In the genomic region with DNA sequence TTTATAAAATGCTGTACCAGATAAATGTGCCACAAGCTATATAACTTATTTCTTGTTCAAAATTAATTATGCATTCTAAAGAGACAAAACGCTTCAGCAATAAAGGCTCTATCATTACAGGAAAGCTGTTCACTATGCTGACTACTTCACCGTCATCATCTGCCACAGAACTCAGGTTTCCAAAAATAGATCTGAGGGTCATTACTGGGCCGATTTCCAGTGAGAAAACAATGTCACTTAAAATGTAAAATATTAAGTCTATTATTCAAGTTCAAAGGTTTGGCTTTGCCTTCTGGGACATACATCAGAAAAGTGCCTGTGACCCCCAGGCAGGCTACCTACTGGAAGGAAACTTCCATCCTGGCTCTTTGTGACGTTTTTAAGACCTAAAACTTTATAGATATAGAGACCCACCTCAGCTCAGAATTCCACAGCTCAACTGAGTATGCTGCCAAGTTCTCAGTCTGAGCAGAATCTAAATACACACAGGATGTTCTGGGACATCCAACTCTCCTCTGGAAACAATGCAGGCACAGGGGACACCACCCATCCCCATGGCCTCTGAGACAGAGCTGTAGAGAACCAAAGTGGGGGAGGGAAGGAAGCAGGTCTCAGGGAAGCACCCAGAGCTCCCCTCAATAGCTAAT, we compare ENCODE assay signal across 14 mouse cellular contexts. TPM values are rescaled to one million over a fixed set of nuclear protein-coding genes. Genes with fewer than 3 reads are reported as not detected.
DNase-seq lines count a peak whose midpoint lies in the region; ATAC-seq and TF ChIP-seq lines count a peak whose summit lies in the region.
"Had no signal": no experiment of that assay in that cellular context is flagged by ENCODE, and none has a peak within 500 bp of the region (broad histone marks: within the 10 kb centered on the region; RNA-seq: fewer than 3 reads in every experiment).

No protein-coding gene starts in this region.

- no peaks in the 10 kb centered on the region for H3K27me3 ChIP-seq in hindbrain, embryonic 16.5 days (replicated peaks; ENCODE audit: control insufficient read depth, insufficient read depth, low read length)
- H3K27me3 ChIP-seq in hindbrain, embryonic 11.5 days (ENCODE audit: control insufficient read depth, insufficient read depth, low read length) = no peaks in the 10 kb centered on the region; the same call in 1 of the 2 replicates
- H3K27me3 ChIP-seq in heart, postnatal 0 days (ENCODE audit: control insufficient read depth, insufficient read depth, low read length) = no peaks in the 10 kb centered on the region
- H3K27me3 ChIP-seq in kidney, postnatal 0 days (ENCODE audit: insufficient read depth, low read length) = no peaks in the 10 kb centered on the region
- no peaks in the 10 kb centered on the region for H3K27me3 ChIP-seq in stomach, embryonic 14.5 days (ENCODE audit: control insufficient read depth, insufficient read depth, low read length)
- no peaks in the 10 kb centered on the region for H3K27me3 ChIP-seq in liver, postnatal 0 days (ENCODE audit: insufficient read depth, low read length)
- H3K27me3 ChIP-seq: CH12.LX; forebrain, embryonic 13.5 days had no signal

- H3K9me3 ChIP-seq in hindbrain, embryonic 16.5 days (ENCODE audit: control insufficient read depth, low read length) = no peaks in the 10 kb centered on the region
- H3K9me3 ChIP-seq in hindbrain, embryonic 11.5 days (ENCODE audit: control insufficient read depth, low read length) = no peaks in the 10 kb centered on the region
- H3K9me3 ChIP-seq in heart, postnatal 0 days (replicated peaks; ENCODE audit: control insufficient read depth, low read length) = no peaks in the 10 kb centered on the region
- H3K9me3 ChIP-seq in kidney, postnatal 0 days (replicated peaks; ENCODE audit: low read length) = no peaks in the 10 kb centered on the region
- no peaks in the 10 kb centered on the region for H3K9me3 ChIP-seq in stomach, embryonic 14.5 days (ENCODE audit: control insufficient read depth, low read depth, low read length)
- no peaks in the 10 kb centered on the region for H3K9me3 ChIP-seq in liver, postnatal 0 days (ENCODE audit: low read length)
- H3K9me3 ChIP-seq: forebrain, embryonic 13.5 days had no signal

- no peak for DNase-seq in hindbrain, embryonic 11.5 days (ENCODE audit: low spot score)
- DNase-seq in heart, postnatal 0 days (ENCODE audit: low spot score) = peak; percentile 84
- peak; percentile 80 for DNase-seq in kidney, postnatal 0 days (ENCODE audit: low spot score)
- DNase-seq in right cerebral cortex, adult 2 months (ENCODE audit: low spot score in 2 of 2) = no peak
- no peak for DNase-seq in yolk sac, embryonic 10.5 days (ENCODE audit: low spot score)
- DNase-seq in liver, postnatal 0 days = no peak
- DNase-seq: cerebellum, postnatal 36 days; liver; thymus, postnatal 4 days had no signal

- no peak overlapping the region for H3K4me2 ChIP-seq in hindbrain, embryonic 16.5 days (ENCODE audit: low read length)
- H3K4me2 ChIP-seq in hindbrain, embryonic 11.5 days (replicated peaks; ENCODE audit: low read depth, low read length) = no peak overlapping the region
- peak overlapping the region; percentile 36 for H3K4me2 ChIP-seq in heart, postnatal 0 days (ENCODE audit: low read depth, low read length)
- H3K4me2 ChIP-seq in kidney, postnatal 0 days (ENCODE audit: low read length) = no peak overlapping the region
- H3K4me2 ChIP-seq in stomach, embryonic 14.5 days (replicated peaks; ENCODE audit: low read depth, low read length) = no peak overlapping the region
- H3K4me2 ChIP-seq in liver, postnatal 0 days (ENCODE audit: low read depth, low read length) = no peak overlapping the region
- H3K4me2 ChIP-seq: forebrain, embryonic 13.5 days had no signal

- H3K4me1 ChIP-seq in hindbrain, embryonic 16.5 days (ENCODE audit: control insufficient read depth, insufficient read depth, low read depth, low read length) = peaks cover 19% of the 10 kb centered on the region
- H3K4me1 ChIP-seq in hindbrain, embryonic 11.5 days (replicated peaks; ENCODE audit: control insufficient read depth, insufficient read depth, low read length) = no peaks in the 10 kb centered on the region
- peaks cover 27% of the 10 kb centered on the region for H3K4me1 ChIP-seq in heart, postnatal 0 days (ENCODE audit: control insufficient read depth, insufficient read depth)
- no peaks in the 10 kb centered on the region for H3K4me1 ChIP-seq in kidney, postnatal 0 days (replicated peaks; ENCODE audit: insufficient read depth, low read length)
- peaks cover 18% of the 10 kb centered on the region for H3K4me1 ChIP-seq in stomach, embryonic 14.5 days (ENCODE audit: control insufficient read depth, insufficient read depth, low read length)
- no peaks in the 10 kb centered on the region for H3K4me1 ChIP-seq in liver, postnatal 0 days (ENCODE audit: insufficient read depth)

- 34% methylated on average over 4 of the region's 4 CpGs for WGBS in hindbrain, embryonic 16.5 days
- 74% methylated on average over 4 of the region's 4 CpGs for WGBS in hindbrain, embryonic 11.5 days
- WGBS in heart, postnatal 0 days = 5% methylated on average over 4 of the region's 4 CpGs
- WGBS in kidney, postnatal 0 days = 15% methylated on average over 4 of the region's 4 CpGs
- 27% methylated on average over 4 of the region's 4 CpGs for WGBS in stomach, embryonic 14.5 days
- 41% methylated on average over 4 of the region's 4 CpGs for WGBS in liver, postnatal 0 days (ENCODE audit: insufficient replicate concordance)

- no peaks in the 10 kb centered on the region for H3K36me3 ChIP-seq in hindbrain, embryonic 16.5 days (ENCODE audit: control insufficient read depth, insufficient read depth, low read length)
- no peaks in the 10 kb centered on the region for H3K36me3 ChIP-seq in hindbrain, embryonic 11.5 days (ENCODE audit: control insufficient read depth, insufficient read depth, low read length)
- no peaks in the 10 kb centered on the region for H3K36me3 ChIP-seq in heart, postnatal 0 days (replicated peaks; ENCODE audit: control insufficient read depth, insufficient read depth, low read length)
- H3K36me3 ChIP-seq in kidney, postnatal 0 days (ENCODE audit: insufficient read depth, low read length) = no peaks in the 10 kb centered on the region
- no peaks in the 10 kb centered on the region for H3K36me3 ChIP-seq in stomach, embryonic 14.5 days (ENCODE audit: control insufficient read depth, insufficient read depth, low read length)
- no peaks in the 10 kb centered on the region for H3K36me3 ChIP-seq in liver, postnatal 0 days (replicated peaks; ENCODE audit: insufficient read depth, low read length)

- no peak for TF ChIP-seq CTCF in heart, postnatal 0 days (IDR thresholded peaks at IDR 0.05; ENCODE audit: low read depth)
- no peak for TF ChIP-seq CTCF in kidney, postnatal 0 days (IDR thresholded peaks at IDR 0.05; ENCODE audit: low read depth)
- TF ChIP-seq CTCF in liver, postnatal 0 days (IDR thresholded peaks at IDR 0.05; ENCODE audit: low read depth) = no peak

- TF ChIP-seq EP300 in heart, postnatal 0 days (IDR thresholded peaks at IDR 0.05; ENCODE audit: low read depth) = no peak
- TF ChIP-seq EP300 in liver, postnatal 0 days (IDR thresholded peaks at IDR 0.05; ENCODE audit: low read depth) = no peak

- no peak overlapping the region for H3K9ac ChIP-seq in hindbrain, embryonic 16.5 days (ENCODE audit: low read depth, low read length)
- H3K9ac ChIP-seq in hindbrain, embryonic 11.5 days (ENCODE audit: low read depth, low read length) = no peak overlapping the region
- peak overlapping the region; percentile 17; the same call in 1 of the 2 replicates for H3K9ac ChIP-seq in heart, postnatal 0 days (replicated peaks; ENCODE audit: low read depth, low read length)
- H3K9ac ChIP-seq in kidney, postnatal 0 days (ENCODE audit: low read depth, low read length) = no peak overlapping the region
- no peak overlapping the region for H3K9ac ChIP-seq in stomach, embryonic 14.5 days (replicated peaks; ENCODE audit: low read depth, low read length)
- H3K9ac ChIP-seq in liver, postnatal 0 days (replicated peaks) = no peak overlapping the region
- H3K9ac ChIP-seq: forebrain, embryonic 13.5 days had no signal

- 0 out of 2 replicates have a peak, but pooled peaks have one; percentile 29 for ATAC-seq in hindbrain, embryonic 16.5 days
- no peak for ATAC-seq in hindbrain, embryonic 11.5 days (ENCODE audit: low FRiP score)
- ATAC-seq in heart, postnatal 0 days (ENCODE audit: insufficient read depth, low read depth) = peak; percentile 93
- no peak for ATAC-seq in kidney, postnatal 0 days (replicated peaks; ENCODE audit: low FRiP score, low read depth)
- ATAC-seq in stomach, embryonic 14.5 days (ENCODE audit: insufficient number of reproducible peaks, insufficient read depth, low FRiP score, low read depth) = no peak
- ATAC-seq in liver, postnatal 0 days = no peak
- ATAC-seq: activated CD4-positive, CD25-positive, alpha-beta regulatory T cell, adult 4 months; forebrain, embryonic 13.5 days had no signal

- H3K27ac ChIP-seq in hindbrain, embryonic 16.5 days (ENCODE audit: low read depth, low read length) = no peak overlapping the region
- no peak overlapping the region for H3K27ac ChIP-seq in hindbrain, embryonic 11.5 days (ENCODE audit: low read depth, low read length)
- peak overlapping the region; percentile 95 for H3K27ac ChIP-seq in heart, postnatal 0 days (ENCODE audit: low read depth)
- peak overlapping the region; percentile 73 for H3K27ac ChIP-seq in kidney, postnatal 0 days
- H3K27ac ChIP-seq in stomach, embryonic 14.5 days (ENCODE audit: low read length) = 0 out of 2 replicates have a peak overlapping the region, but pooled peaks have one; percentile 30
- no peak overlapping the region for H3K27ac ChIP-seq in liver, postnatal 0 days (ENCODE audit: low read depth)

- no peak overlapping the region for H3K4me3 ChIP-seq in hindbrain, embryonic 16.5 days (ENCODE audit: low read length)
- H3K4me3 ChIP-seq in hindbrain, embryonic 11.5 days (ENCODE audit: low read depth, low read length) = no peak overlapping the region
- no peak overlapping the region for H3K4me3 ChIP-seq in heart, postnatal 0 days (ENCODE audit: low read depth, low read length)
- H3K4me3 ChIP-seq in kidney, postnatal 0 days (replicated peaks; ENCODE audit: low read depth, low read length) = no peak overlapping the region
- no peak overlapping the region for H3K4me3 ChIP-seq in stomach, embryonic 14.5 days (ENCODE audit: low read depth, low read length)
- H3K4me3 ChIP-seq in liver, postnatal 0 days (ENCODE audit: low read depth, low read length) = no peak overlapping the region
- H3K4me3 ChIP-seq: forebrain, embryonic 13.5 days had no signal

RNA-seq across cellular contexts. Expression of a gene that starts 53.4 kb away (rescaled TPM):
- 2.4 and 2.9 TPM in 2 replicates for polyA plus RNA-seq in hindbrain, embryonic 16.5 days (2015; fragmentation: Nextera tagmentation; extraction: Ambion mirVana)
- 0.74 and 1.1 TPM in 2 replicates for polyA plus RNA-seq in hindbrain, embryonic 11.5 days (2014; fragmentation: Nextera tagmentation; extraction: Ambion mirVana)
- 28.9 and 39.8 TPM in 2 replicates for total RNA-seq in heart, postnatal 0 days (2014; rRNA removed; ENCODE audit: low replicate concordance)
- 2.4 and 2.5 TPM in 2 replicates for polyA plus RNA-seq in heart, postnatal 0 days (2015; fragmentation: Nextera tagmentation; extraction: Ambion mirVana)
- 1.1 and 1.4 TPM in 2 replicates for polyA plus RNA-seq in kidney, postnatal 0 days (2015; fragmentation: Nextera tagmentation; extraction: Ambion mirVana)
- 2.8 and 3.3 TPM in 2 replicates for polyA plus RNA-seq in stomach, embryonic 14.5 days (2014; fragmentation: Nextera tagmentation; extraction: Ambion mirVana)
- polyA plus RNA-seq in liver, postnatal 0 days (2015; fragmentation: Nextera tagmentation; extraction: Ambion mirVana) = 0.11 and 0.12 TPM in 2 replicates

Comparison
In these comparisons a context has a peak if more than half of its experiments do, and no peak if none do; other contexts are left out.
1. ATAC-seq: peak in hindbrain, embryonic 16.5 days (single experiment) and heart, postnatal 0 days (single experiment); none in hindbrain, embryonic 11.5 days (single experiment), kidney, postnatal 0 days (single experiment), stomach, embryonic 14.5 days (single experiment) and liver, postnatal 0 days (single experiment).
2. H3K27ac ChIP-seq: peak in heart, postnatal 0 days (single experiment), kidney, postnatal 0 days (single experiment) and stomach, embryonic 14.5 days (single experiment); none in hindbrain, embryonic 16.5 days (single experiment), hindbrain, embryonic 11.5 days (single experiment) and liver, postnatal 0 days (single experiment).
3. DNase-seq: peak in heart, postnatal 0 days (single experiment) and kidney, postnatal 0 days (single experiment); none in hindbrain, embryonic 11.5 days (single experiment), right cerebral cortex, adult 2 months (0 of 2), yolk sac, embryonic 10.5 days (single experiment) and liver, postnatal 0 days (single experiment).